Mouse (Mus musculus): ENCODE measurements at regions not wholly inside any gene's neighbourhood (a gene's known extent, or its start where the extent isn't known, plus 50 kb on each side); places are given as distances from the start of the nearest gene placed in this dataset.

DNA sequence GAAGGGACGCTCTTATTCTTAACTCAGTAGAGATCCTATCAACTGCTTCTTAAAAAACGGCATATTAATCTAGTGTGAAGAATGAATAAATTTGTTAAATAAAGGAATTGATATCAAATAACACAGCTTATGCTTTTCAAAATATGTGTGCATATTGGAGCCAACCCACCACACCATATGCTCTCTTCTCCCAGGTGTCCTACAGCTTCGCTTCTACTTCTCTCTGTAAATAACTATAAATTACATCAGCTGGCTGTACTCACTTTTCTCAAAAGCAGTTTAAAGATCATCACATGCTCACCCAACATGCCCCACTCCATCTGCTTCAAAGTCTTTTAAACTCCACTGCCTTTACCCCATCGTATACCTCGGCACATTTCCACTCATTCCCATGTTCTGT, 777.0 kb downstream of the Rapgef2 start:
- Histone ChIP-seq H3K9ac (replicated peaks; ENCODE audit: low read depth, low read length) (no peak overlapping the region), H3K4me3 (ENCODE audit: low read depth, low read length) (no peak overlapping the region), H3K9me3 (ENCODE audit: control insufficient read depth, low read length) (no peaks in the 10 kb centered on the region), H3K27me3 (ENCODE audit: control insufficient read depth, insufficient read depth, low read length) (no peaks in the 10 kb centered on the region), H3K36me3 (ENCODE audit: control insufficient read depth, insufficient read depth, low read length) (no peaks in the 10 kb centered on the region), H3K4me1 (ENCODE audit: control insufficient read depth, insufficient read depth, low read length) (no peaks in the 10 kb centered on the region), H3K27ac (ENCODE audit: low read depth, low read length) (no peak overlapping the region), H3K4me2 (ENCODE audit: low read depth, low read length) (no peak overlapping the region)
- WGBS, result 87% methylated on average over 5 of the region's 5 CpGs
- no peak for ATAC-seq (ENCODE audit: low read depth)

DNA sequence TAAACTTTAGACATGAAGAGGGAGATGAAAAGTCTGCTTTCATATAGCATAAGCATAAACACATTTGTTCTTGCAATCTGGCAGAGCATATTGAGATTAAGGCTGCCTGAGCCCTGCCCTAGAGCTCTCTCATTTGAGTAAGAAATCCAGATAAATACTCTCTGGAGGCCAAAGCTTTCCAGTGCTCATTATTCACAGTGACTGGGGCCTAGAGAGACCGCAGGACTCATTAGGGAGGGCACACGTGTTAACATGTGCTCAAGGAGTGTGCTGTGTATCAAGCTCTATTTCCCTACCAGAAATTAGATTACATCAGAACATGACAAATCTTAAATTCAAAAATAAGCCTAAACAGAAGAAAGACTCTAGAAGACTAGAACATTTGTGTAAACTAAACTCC, 808.6 kb downstream of the Rapgef2 start:
- Histone ChIP-seq H3K4me2 (ENCODE audit: low read depth, low read length) (no peak overlapping the region), H3K4me1 (ENCODE audit: control insufficient read depth, insufficient read depth, low read length) (no peaks in the 10 kb centered on the region), H3K27me3 (ENCODE audit: control insufficient read depth, insufficient read depth, low read length) (no peaks in the 10 kb centered on the region), H3K27ac (ENCODE audit: low read depth, low read length) (no peak overlapping the region), H3K9ac (replicated peaks; ENCODE audit: low read depth, low read length) (no peak overlapping the region), H3K4me3 (ENCODE audit: low read depth, low read length) (no peak overlapping the region), H3K9me3 (ENCODE audit: control insufficient read depth, low read length) (no peaks in the 10 kb centered on the region), H3K36me3 (ENCODE audit: control insufficient read depth, insufficient read depth, low read length) (no peaks in the 10 kb centered on the region)
- 51% methylated on average over 2 of the region's 2 CpGs for WGBS
- ATAC-seq (ENCODE audit: low read depth), result peak; percentile 58; the same call in 1 of the 2 replicates
